Mouse (Mus musculus): ENCODE measurements around the gene Zfp771.

The Zfp771 gene

DNA sequence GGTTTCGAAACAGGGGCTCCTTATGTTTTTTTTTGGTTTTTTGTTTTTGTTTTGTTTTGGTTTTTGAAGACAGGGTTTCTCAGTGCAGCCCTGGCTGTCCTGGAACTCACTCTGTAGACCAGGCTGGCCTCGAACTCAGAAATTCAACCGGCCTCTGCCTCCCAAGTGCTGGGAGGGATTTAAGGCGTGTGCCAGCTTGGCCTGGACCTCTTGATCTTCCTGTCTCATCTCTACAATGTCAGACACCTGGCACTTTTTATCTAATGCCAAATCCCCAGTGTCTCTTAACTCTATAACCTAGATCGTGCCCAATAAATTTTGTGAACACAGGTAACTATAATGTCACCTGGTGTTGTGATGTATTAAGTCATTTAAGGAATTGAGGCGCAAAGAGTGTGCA lies 9.3 kb downstream of the Zfp771 start:
- DNase-seq (ENCODE audit: low spot score): no peak

DNA sequence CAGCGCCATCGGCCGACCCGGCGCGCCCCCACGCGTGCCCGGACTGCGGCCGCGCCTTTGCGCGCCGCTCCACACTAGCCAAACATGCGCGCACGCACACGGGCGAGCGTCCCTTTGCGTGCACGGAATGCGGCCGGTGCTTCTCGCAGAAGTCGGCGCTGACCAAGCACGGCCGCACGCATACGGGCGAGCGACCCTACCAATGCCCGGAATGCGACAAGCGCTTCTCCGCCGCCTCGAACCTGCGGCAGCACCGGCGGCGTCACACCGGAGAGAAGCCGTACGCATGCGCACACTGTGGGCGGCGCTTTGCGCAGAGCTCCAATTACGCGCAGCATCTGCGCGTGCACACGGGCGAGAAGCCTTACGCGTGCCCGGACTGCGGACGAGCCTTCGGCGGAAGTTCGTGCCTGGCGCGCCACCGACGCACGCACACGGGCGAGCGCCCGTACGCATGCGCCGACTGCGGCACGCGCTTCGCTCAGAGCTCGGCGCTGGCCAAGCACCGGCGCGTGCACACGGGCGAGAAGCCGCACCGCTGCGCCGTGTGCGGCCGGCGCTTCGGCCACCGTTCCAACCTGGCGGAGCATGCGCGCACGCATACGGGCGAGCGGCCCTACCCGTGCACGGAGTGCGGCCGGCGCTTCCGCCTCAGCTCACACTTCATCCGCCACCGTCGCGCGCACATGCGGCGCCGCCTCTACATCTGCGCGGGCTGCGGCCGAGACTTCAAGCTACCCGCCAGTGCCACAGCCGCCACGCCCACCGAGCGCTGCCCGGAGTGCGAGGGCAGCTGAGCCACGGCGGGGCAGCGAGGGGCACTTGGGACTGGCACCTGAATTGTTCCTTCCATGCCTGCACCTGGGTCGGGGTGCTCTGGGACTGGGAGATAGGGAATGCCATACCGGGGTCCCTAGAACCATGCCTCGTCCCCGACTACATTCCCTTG lies 10.0 kb downstream of the Zfp771 start:
- DNase-seq (ENCODE audit: low spot score): peak; percentile 81

DNA sequence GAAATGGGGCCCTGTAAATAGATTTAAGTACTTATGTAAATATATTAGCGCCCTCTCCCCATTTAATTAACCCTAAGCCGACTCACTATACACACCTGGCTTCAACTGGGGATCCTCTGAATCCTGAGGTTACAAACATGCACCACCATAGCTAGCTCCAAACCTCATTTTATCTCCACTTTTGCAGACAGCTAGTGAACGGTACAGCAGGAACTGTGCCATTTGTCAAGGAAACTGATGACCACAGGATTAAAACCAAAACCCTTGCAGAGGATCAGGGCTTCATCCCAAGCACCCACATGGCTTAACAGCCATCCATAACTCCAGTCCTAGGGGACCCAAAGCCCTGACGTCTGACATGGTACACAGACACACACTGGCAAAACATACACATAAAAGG lies 10.9 kb downstream of the Zfp771 start:
- no peak for DNase-seq (ENCODE audit: low spot score)

DNA sequence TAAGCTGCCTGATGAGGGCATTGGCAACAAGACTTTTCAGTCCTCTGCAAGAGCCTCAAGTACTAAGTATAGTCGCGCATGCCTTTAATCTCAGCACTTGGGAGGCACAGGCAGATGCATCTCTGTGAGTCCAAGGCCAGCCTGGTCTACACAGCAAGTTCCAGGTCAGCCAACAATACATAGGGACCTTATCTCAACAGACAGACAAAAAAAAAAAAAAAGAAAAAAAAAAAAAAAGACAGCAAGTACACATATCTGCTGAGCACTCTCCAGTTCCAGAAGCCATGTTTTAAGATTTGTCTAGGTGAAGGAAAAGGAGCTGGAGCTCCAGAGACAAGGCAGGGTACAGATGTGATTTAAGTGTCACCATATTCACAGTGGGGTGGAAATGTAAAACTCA lies 11.9 kb downstream of the Zfp771 start:
- DNase-seq (ENCODE audit: low spot score): no peak

GRCm38 (mm10) chr7:127256518-127256917 lies 12.4 kb downstream of the Zfp771 start:
- no peak for DNase-seq (ENCODE audit: low spot score)

DNA sequence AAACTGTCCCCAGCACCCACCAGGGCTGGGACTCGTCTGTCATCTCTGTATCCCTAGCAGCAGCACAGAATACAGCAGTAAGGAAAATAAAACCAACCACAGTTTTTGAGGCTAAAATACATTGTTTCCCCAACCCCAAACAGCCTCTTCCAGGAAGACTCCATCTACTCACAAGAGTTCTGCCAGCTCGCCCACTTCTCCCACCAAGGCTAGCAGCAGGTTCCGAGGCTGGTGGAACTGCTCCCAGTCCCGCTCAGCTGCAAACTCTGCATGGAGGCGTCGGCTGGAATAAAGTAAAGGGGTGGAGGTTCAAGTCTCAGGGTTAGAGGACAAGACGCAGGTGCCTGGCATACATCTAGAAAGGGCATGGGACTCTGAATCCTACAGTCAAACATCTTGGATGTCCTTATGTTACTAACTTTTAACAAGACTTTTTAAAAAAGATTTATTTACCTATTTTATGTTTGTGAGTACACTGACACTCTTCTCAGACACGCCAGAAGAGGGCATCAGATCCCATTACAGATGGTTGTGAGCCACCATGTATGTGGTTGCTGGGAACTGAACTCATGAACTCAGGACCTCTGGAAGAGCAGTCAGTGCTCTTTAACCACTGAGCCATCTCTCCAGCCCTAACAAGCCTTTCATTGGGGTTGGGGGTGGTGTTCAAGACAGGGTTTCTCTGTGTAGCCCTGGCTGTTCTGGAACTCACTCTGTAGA lies 15.3 kb downstream of the Zfp771 start:
- no peak for DNase-seq (ENCODE audit: low spot score)

GRCm38 (mm10) chr7:127260309-127261111 lies 16.4 kb downstream of the Zfp771 start, which contains the start of gene Dctpp1:
Dctpp1 (minus strand) TSS chr7:127260709.
- peak; percentile 85 for DNase-seq (ENCODE audit: low spot score)

GRCm38 (mm10) chr7:127262218-127262961 lies 18.3 kb downstream of the Zfp771 start:
- no peak for DNase-seq (ENCODE audit: low spot score)

- DNase-seq (ENCODE audit: low spot score): no peak
Measured at GRCm38 (mm10) chr7:127263526-127263925, 19.5 kb downstream of the Zfp771 start.

DNA sequence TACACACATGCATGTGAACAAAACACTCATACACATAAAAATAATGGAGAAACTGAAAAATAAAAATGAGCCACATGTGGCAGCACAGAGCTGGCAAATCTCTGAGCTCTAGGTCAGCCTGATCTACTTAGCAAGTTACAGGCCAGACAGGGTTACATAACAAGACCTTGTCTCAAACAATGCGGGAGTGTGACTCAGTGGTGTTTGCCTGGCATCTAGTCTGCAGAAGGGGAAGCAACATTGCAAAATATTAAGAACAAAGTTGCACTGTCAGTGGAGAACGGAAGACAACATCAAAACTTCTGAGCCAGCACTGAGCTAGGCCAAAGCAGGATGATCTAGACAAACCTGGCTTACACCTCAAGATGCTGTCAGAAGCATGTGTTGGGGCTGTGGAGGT lies 26.2 kb downstream of the Zfp771 start:
- DNase-seq (ENCODE audit: low spot score): no peak

DNA sequence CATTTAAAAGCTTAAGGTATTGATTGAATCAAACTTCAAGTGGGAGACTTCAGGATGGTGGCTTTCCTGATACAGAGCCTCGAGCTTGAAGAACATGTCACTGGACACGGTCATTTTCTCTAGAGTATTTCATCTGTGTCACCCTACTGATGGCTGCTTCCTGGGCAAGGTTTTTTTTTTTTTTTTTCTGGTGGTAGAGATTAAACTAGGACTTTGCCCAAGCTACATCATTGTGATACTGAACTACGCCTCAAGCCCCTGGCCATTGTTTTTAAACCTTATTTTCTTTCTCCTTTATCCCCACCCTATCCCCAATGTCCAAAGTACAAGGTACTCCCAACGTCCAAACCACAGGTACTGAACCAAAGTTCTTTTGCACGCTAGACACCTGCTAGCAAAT lies 26.6 kb downstream of the Zfp771 start:
- DNase-seq (ENCODE audit: low spot score): no peak

GRCm38 (mm10) chr7:127271093-127271492 lies 27.0 kb downstream of the Zfp771 start:
- DNase-seq (ENCODE audit: low spot score): no peak

- no peak for DNase-seq (ENCODE audit: low spot score)
Measured at GRCm38 (mm10) chr7:127272566-127272965, 28.5 kb downstream of the Zfp771 start.

GRCm38 (mm10) chr7:127273118-127273923 lies 29.2 kb downstream of the Zfp771 start:
- no peak for DNase-seq (ENCODE audit: low spot score)

GRCm38 (mm10) chr7:127273925-127274789 lies 30.1 kb downstream of the Zfp771 start, which contains the start of gene Sephs2:
Sephs2 (minus strand) TSS chr7:127274055.
- peak; percentile 95 for DNase-seq (ENCODE audit: low spot score)

DNA sequence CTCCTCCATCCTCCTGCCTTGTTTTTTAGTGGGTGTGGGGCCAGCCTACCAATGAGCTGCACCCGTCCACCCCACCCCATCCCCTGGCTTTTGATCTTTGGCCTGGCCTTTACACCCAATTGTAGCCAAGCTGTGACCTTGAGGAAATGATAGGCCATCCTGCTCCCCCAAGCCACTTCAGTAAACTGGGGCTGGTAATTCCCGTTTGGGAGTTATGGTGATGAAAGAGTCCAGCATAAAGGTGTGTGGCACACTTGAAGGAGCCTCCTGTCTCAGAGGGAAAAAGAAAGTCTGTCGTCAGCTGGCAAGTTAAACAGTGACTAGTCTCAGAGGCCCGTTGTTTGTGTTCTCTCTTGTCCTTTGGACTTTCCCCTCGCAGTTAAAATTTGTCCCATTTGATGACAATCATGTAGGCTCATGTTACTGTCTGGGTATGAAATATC lies 32.5 kb downstream of the Zfp771 start:
- DNase-seq (ENCODE audit: low spot score): no peak

GRCm38 (mm10) chr7:127278311-127278710 lies 34.2 kb downstream of the Zfp771 start:
- DNase-seq (ENCODE audit: low spot score): no peak

- DNase-seq (ENCODE audit: low spot score): no peak
Measured at GRCm38 (mm10) chr7:127280092-127280491, 36.0 kb downstream of the Zfp771 start.

- DNase-seq (ENCODE audit: low spot score): no peak
Measured at GRCm38 (mm10) chr7:127281114-127281513, 37.0 kb downstream of the Zfp771 start.

DNA sequence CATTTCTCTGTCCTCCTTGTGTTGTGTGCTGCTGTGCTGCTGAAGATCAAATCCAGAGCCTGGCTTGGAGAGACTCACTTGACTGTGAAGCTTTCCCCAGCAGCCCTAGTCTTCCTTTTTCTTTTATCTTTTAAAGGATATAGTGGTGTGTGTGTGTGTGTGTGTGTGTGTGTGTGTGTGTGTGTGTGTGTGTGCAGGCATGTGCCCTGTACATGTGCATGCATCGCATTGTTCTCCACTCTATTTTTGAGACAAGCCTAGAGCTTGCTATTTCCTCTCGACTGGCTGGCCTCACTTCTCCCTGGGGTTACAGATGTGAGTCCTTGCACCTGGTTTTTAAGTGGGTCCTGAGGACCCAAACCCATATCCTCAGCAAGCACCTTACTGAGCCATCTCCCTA lies 38.1 kb downstream of the Zfp771 start:
- no peak for DNase-seq (ENCODE audit: low spot score)

All from ovary, postnatal 10 days (tissue).